Mouse (Mus musculus): ENCODE measurements at regions not wholly inside any gene's neighbourhood (a gene's known extent, or its start where the extent isn't known, plus 50 kb on each side); places are given as distances from the start of the nearest gene placed in this dataset.

GRCm38 (mm10) chr12:56275556-56276242 lies 70.0 kb downstream of the Mbip start:
- no peak overlapping the region for H3K27ac ChIP-seq (ENCODE audit: insufficient read depth, low read length)
- TF ChIP-seq POLR2A (IDR thresholded peaks at IDR 0.05; ENCODE audit: low read depth, low read length) (no peak), CTCF (IDR thresholded peaks at IDR 0.05; ENCODE audit: extremely low read depth, insufficient read depth, insufficient read length, insufficient replicate concordance) (no peak)
- no peaks in the 10 kb centered on the region for H3K27me3 ChIP-seq (ENCODE audit: control insufficient read depth, insufficient read depth, low read length)
- DNase-seq (ENCODE audit: low read depth in 1 of 2, low spot score in 2 of 2) = no peak
- H3K4me1 ChIP-seq (ENCODE audit: control insufficient read depth, insufficient read depth, insufficient read length) = no peaks in the 10 kb centered on the region
- H3K4me3 ChIP-seq (ENCODE audit: extremely low read depth, insufficient read depth, insufficient read length) = no peak overlapping the region
- WGBS = 71% methylated on average over 17 of the region's 17 CpGs
- no peaks in the 10 kb centered on the region for H3K36me3 ChIP-seq (ENCODE audit: control insufficient read depth, insufficient read depth, low read length)

- Histone ChIP-seq H3K27me3 (ENCODE audit: control insufficient read depth, insufficient read depth, low read length) (no peaks in the 10 kb centered on the region), H3K4me1 (ENCODE audit: control insufficient read depth, insufficient read depth, insufficient read length) (no peaks in the 10 kb centered on the region), H3K27ac (ENCODE audit: insufficient read depth, low read length) (no peak overlapping the region), H3K4me3 (ENCODE audit: extremely low read depth, insufficient read depth, insufficient read length) (no peak overlapping the region), H3K36me3 (ENCODE audit: control insufficient read depth, insufficient read depth, low read length) (no peaks in the 10 kb centered on the region)
- 78% methylated on average over 6 of the region's 6 CpGs for WGBS
- TF ChIP-seq POLR2A (IDR thresholded peaks at IDR 0.05; ENCODE audit: low read depth, low read length) = no peak
- TF ChIP-seq CTCF (IDR thresholded peaks at IDR 0.05; ENCODE audit: extremely low read depth, insufficient read depth, insufficient read length, insufficient replicate concordance) = no peak
- DNase-seq (ENCODE audit: low read depth in 1 of 2, low spot score in 2 of 2) = no peak
These were observed 80.6 kb downstream of the Mbip start for GRCm38 (mm10) chr12:56265049-56265448.

- no peaks in the 10 kb centered on the region for H3K36me3 ChIP-seq (ENCODE audit: control insufficient read depth, insufficient read depth, low read length)
- H3K27me3 ChIP-seq (ENCODE audit: control insufficient read depth, insufficient read depth, low read length) = no peaks in the 10 kb centered on the region
- no peak for TF ChIP-seq CTCF (IDR thresholded peaks at IDR 0.05; ENCODE audit: extremely low read depth, insufficient read depth, insufficient read length, insufficient replicate concordance)
- no peak for TF ChIP-seq POLR2A (IDR thresholded peaks at IDR 0.05; ENCODE audit: low read depth, low read length)
- H3K4me3 ChIP-seq (ENCODE audit: extremely low read depth, insufficient read depth, insufficient read length) = no peak overlapping the region
- no peak for DNase-seq (ENCODE audit: low read depth in 1 of 2, low spot score in 2 of 2)
- 63% methylated on average over 4 of the region's 4 CpGs for WGBS
- no peak overlapping the region for H3K27ac ChIP-seq (ENCODE audit: insufficient read depth, low read length)
- H3K4me1 ChIP-seq (ENCODE audit: control insufficient read depth, insufficient read depth, insufficient read length) = no peaks in the 10 kb centered on the region
These were observed 84.2 kb downstream of the Mbip start for GRCm38 (mm10) chr12:56261471-56261870.

DNA sequence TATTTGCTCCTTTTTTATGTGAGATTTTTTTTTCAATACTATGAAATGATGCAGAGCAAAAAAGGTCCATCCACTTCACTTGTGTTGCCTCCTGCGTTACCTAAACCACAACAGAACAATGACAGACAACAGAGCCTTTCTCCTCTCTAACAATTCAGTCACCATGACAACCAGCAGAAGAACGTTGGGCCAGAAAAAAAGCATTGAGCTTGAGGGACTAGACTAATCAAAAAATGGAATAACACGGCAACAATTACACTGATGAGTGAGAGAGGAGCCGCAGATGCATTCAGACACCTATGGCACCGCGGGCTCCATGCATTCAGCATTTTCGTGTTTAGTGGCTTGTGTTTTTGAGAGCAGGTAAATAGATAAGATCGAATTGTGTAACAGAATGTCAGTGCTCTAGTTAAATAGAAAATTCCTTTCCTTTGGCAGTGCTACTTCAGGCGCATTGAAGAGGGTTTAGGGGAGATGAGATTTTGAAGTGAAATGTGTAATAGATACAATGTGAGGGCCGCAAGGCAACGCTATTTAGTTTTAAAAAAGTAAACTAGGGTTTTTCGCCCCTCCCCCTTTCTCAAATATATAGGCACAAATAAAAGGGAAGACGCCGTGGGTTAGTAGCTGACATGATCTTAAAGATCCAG lies 87.2 kb downstream of the Mbip start:
- Histone ChIP-seq H3K27ac (ENCODE audit: insufficient read depth, low read length) (no peak overlapping the region), H3K4me3 (ENCODE audit: extremely low read depth, insufficient read depth, insufficient read length) (no peak overlapping the region), H3K4me1 (ENCODE audit: control insufficient read depth, insufficient read depth, insufficient read length) (no peaks in the 10 kb centered on the region), H3K27me3 (ENCODE audit: control insufficient read depth, insufficient read depth, low read length) (no peaks in the 10 kb centered on the region), H3K36me3 (ENCODE audit: control insufficient read depth, insufficient read depth, low read length) (no peaks in the 10 kb centered on the region)
- no peak for TF ChIP-seq CTCF (IDR thresholded peaks at IDR 0.05; ENCODE audit: extremely low read depth, insufficient read depth, insufficient read length, insufficient replicate concordance)
- TF ChIP-seq POLR2A (IDR thresholded peaks at IDR 0.05; ENCODE audit: low read depth, low read length) = no peak
- DNase-seq (ENCODE audit: low read depth in 1 of 2, low spot score in 2 of 2) = no peak
- WGBS = 85% methylated on average over 14 of the region's 14 CpGs

GRCm38 (mm10) chr12:56256243-56256881 lies 89.3 kb downstream of the Mbip start:
- DNase-seq (ENCODE audit: low read depth in 1 of 2, low spot score in 2 of 2) = no peak
- Histone ChIP-seq H3K36me3 (ENCODE audit: control insufficient read depth, insufficient read depth, low read length) (no peaks in the 10 kb centered on the region), H3K4me3 (ENCODE audit: extremely low read depth, insufficient read depth, insufficient read length) (no peak overlapping the region), H3K27me3 (ENCODE audit: control insufficient read depth, insufficient read depth, low read length) (no peaks in the 10 kb centered on the region), H3K4me1 (ENCODE audit: control insufficient read depth, insufficient read depth, insufficient read length) (no peaks in the 10 kb centered on the region), H3K27ac (ENCODE audit: insufficient read depth, low read length) (no peak overlapping the region)
- 83% methylated on average over 11 of the region's 11 CpGs for WGBS
- no peak for TF ChIP-seq POLR2A (IDR thresholded peaks at IDR 0.05; ENCODE audit: low read depth, low read length)
- no peak for TF ChIP-seq CTCF (IDR thresholded peaks at IDR 0.05; ENCODE audit: extremely low read depth, insufficient read depth, insufficient read length, insufficient replicate concordance)

DNA sequence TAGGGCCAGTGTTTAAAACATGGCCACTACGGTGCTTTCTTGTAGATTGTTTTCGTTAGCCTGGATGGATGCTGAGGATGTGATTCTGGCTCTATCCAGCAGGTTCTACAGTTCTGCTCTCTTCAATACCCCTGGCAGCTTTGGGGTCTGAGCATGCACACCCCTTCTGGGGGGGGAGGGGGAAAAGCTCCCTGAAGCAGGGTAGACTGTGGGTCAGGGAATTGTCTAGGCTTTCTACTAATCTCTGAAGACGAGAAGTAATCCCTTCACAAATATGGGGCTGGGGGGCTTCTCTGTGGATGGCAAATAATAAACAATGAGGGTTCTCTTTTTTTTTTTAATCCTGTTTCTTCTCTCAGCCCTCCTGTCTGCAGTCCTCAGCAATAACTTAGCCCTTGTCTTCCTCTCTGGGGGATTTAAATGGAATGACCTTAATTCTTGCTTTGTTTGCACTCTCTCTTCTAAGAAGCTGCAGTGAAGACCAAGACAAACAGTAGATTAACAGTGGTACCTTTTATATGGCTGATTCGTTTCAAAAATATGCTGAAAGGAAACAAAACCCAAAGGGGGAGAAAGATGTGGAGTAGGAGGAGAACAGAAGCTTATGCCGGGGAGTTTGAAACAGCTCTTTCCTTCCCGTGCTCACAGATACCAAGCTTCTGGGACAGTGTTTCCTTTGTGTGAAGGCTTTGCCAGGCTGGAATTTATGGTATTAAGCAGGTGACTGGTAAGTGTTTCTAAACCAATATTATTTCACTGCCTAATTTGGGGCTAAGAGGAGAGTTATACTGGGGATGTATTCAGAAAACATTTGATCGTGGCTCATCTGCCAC lies 92.9 kb downstream of the Mbip start:
- Histone ChIP-seq H3K4me1 (ENCODE audit: control insufficient read depth, insufficient read depth, insufficient read length) (no peaks in the 10 kb centered on the region), H3K36me3 (ENCODE audit: control insufficient read depth, insufficient read depth, low read length) (no peaks in the 10 kb centered on the region), H3K27me3 (ENCODE audit: control insufficient read depth, insufficient read depth, low read length) (no peaks in the 10 kb centered on the region), H3K4me3 (ENCODE audit: extremely low read depth, insufficient read depth, insufficient read length) (no peak overlapping the region), H3K27ac (ENCODE audit: insufficient read depth, low read length) (no peak overlapping the region)
- no peak for DNase-seq (ENCODE audit: low read depth in 1 of 2, low spot score in 2 of 2)
- no peak for TF ChIP-seq POLR2A (IDR thresholded peaks at IDR 0.05; ENCODE audit: low read depth, low read length)
- no peak for TF ChIP-seq CTCF (IDR thresholded peaks at IDR 0.05; ENCODE audit: extremely low read depth, insufficient read depth, insufficient read length, insufficient replicate concordance)
- 69% methylated on average over 7 of the region's 7 CpGs for WGBS

Measured in spleen, adult 2 months (tissue).